Mouse (Mus musculus) frontal cortex, postnatal 36 days (tissue): ENCODE results near the gene Nfatc3.

Experiments used
- DNase-seq, 2 experiments: peaks; one replicate each; pipeline ENCODE4 v3.0.0; 2022; ENCODE audit warnings: low spot score in 2 of 2

Nfatc3 gene

GRCm38 (mm10) chr8:106146014-106146413, 87.4 kb downstream of the Nfatc3 start:
- no peak for DNase-seq

- no peak for DNase-seq
These were observed 89.4 kb downstream of the Nfatc3 start for GRCm38 (mm10) chr8:106147868-106148565.

GRCm38 (mm10) chr8:106149025-106149424, 90.4 kb downstream of the Nfatc3 start:
- no peak for DNase-seq

DNA sequence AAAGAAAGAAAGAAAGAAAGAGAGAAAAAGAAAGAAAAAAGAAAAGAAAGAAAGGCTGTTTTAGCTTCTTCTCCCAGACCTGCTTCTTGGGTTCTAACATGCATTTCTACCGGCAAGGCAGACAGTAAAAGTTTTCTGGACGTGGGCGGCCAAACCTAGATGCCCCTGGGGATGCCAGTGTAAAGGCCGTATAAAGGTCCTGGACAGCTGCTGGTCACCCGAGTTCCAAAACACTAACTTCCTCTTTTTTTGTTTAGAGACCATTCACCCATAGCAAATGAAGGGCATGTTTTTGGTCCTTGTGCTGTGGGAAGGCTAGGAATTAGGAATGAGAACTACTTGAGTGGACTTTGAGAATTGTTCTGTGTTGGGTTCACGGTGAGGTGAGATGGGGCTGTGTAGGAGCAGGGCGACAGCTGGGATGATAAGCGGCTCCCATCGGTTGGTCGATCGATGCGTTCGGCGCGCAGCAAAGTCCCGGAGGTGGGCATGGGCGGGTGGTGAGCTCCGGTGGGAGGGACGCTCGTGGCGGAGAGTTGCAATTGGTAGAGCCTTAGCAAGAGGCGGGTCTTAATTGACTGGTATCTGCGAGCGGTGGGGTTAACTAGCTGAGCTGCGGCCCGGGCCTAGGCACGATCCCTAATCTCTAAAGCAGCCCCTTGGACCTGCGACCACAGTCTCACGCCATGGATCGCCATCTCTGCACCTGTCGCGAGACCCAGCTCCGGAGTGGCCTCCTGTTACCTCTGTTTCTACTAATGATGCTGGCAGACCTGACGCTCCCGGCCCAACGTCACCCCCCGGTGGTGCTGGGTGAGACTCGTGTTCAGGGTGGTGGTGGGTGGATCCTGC, 91.4 kb downstream of the Nfatc3 start, which contains the start of gene Pla2g15:
Pla2g15 (plus strand) TSS at position 599 of the 852 bp plus-strand sequence.
- peak; percentile 91 to 93 for DNase-seq

- DNase-seq, result no peak
These were observed 92.0 kb downstream of the Nfatc3 start for GRCm38 (mm10) chr8:106150653-106151000.

DNA sequence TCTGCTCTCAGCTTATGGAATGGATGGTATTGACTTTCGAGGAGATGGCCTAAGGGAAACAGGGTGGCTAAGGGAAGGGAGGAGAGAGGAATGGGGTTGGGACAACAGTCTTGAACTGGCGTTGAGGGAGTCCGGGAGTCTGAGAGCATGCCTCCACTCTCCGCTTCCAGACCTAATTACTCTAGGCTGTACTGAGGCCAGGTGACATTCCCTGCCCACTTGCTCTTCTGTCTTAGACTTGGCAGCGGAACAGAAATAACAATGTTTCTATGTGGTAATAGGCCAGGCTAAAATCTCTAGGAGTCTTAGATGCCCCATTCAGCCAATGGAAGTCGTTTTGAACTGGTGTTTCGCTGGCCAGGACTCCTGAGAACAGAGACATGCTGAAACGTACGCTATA, 92.4 kb downstream of the Nfatc3 start:
- no peak for DNase-seq

- no peak for DNase-seq
These were observed 94.2 kb downstream of the Nfatc3 start for GRCm38 (mm10) chr8:106152876-106153275.

- DNase-seq, result no peak
These were observed 98.8 kb downstream of the Nfatc3 start for GRCm38 (mm10) chr8:106157419-106157818.

- DNase-seq, result no peak
These were observed 99.7 kb downstream of the Nfatc3 start for GRCm38 (mm10) chr8:106158381-106158780.

DNA sequence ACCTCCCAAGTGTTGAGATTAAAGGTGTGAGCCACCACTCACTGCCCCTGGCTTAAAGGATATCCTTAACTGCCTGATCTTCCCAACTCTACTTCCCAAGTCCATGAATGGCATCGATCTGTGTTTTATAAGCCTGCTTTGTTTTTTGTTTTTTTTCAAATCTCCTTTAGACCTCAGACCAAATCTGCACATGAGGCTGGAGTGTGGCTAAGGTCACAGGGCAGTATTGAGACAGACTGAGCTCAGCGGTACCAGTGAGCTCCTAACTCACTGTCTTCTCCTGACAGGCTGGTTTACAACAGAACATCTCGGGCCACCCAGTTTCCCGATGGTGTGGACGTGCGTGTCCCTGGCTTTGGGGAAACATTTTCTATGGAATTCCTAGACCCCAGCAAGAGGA, 101.2 kb downstream of the Nfatc3 start:
- DNase-seq, result no peak

DNA sequence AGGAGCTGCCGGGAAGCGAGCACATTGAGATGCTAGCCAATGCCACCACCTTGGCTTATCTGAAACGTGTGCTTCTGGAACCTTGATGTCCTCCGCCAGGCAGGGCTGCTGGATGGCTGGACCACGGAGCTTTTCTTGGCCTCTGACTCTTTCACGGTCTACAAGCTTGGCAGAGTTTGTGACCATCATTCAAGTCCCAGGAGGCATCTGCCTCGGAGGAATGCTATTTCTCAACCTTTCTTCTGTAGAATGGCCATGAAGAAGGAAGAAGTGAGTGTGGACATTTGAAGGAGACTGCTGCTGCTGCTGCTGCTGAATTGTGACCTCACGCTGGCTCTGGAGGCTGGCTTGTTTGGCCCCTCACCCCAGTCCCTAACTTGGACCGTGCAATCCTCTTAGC, 104.6 kb downstream of the Nfatc3 start:
- DNase-seq, result no peak

- DNase-seq, result peak; percentile 78 to 85
These were observed 106.8 kb downstream of the Nfatc3 start for GRCm38 (mm10) chr8:106165460-106165859.

DNA sequence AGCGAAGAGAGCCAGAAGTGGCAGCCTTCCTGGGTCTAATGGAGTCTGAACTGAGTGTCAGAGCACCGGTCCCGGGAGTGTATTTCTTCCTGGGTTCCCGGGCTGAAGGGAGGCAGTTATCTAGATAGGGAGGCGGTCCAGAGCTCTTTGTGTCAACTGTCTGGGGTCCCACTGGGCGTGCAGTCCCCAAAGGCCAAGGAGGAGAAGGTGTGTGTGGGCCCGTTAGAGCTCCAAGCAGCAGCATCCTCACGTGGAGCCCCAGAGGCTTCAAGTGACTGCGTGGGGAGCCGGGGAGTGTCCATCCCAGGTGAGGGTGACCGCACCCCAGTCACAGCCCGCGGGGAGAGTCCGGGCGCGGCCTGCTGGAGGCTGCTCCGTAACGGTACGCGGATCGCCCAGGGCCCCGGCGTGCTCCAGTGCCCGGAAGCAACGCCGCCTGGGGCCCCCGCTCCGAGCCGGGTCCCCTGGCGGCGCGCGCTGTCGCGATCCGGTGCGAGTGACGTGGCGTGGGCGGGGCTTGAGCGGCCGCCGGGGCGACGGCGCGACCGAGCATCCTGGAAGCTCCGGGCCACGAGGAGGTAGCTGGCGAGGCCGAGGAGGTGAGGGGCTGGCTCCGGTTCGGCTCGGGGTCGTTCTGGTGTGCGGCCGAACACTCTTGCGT, 109.8 kb downstream of the Nfatc3 start, which contains the start of gene Slc7a6:
Slc7a6 (plus strand) TSS at position 502 of the 661 bp plus-strand sequence.
- DNase-seq, result peak; percentile 88 to 89

GRCm38 (mm10) chr8:106169017-106169933, 110.6 kb downstream of the Nfatc3 start:
- peak; percentile 40 to 42 for DNase-seq

- DNase-seq, result no peak
These were observed 111.4 kb downstream of the Nfatc3 start for GRCm38 (mm10) chr8:106169934-106170480.

- no peak for DNase-seq
These were observed 114.9 kb downstream of the Nfatc3 start for GRCm38 (mm10) chr8:106173566-106173965.

DNA sequence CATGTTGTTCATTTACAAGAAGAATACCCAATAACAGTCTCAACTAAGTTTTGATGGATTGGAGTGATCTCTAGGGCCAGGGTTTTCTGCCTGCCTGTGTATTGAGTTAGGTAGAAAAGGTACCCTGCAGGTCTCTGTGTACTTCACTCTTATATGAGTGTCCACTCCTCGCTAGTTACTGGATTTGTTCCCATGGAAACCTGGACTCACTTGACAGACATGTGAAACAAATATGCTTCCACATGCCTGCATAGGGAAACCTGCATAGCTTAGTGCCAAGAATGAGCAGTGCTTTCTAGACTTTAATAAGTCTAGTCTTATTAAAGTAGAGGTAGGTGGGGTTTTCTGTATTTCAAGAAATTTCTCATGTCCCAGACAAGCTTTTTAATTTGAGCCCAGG, 118.3 kb downstream of the Nfatc3 start:
- no peak for DNase-seq

- no peak for DNase-seq
These were observed 119.0 kb downstream of the Nfatc3 start for GRCm38 (mm10) chr8:106177594-106177993.

DNA sequence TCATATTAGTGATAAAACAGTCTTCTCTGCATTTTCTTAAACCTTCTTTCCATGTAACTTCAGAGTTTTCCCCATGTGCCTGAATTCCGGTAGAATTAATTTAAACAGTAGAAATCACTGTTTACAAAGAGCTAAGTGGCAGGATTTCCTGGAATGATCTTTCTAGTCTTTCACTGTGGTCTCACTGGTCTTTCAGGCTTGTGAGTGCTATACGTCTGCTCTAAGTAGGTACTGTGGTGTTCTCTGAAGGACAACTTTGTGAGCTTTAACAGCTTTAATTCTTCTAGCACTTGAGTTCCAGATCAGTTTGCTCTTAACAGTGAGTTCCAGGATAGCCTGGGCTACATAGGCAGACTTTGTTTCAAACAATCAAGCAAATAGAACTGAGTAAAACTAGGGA, 119.8 kb downstream of the Nfatc3 start:
- DNase-seq, result no peak
